Mouse (Mus musculus) forebrain, postnatal 0 days (tissue): ENCODE data around the gene Cd69. TPM values are rescaled to one million over a fixed set of nuclear protein-coding genes. Genes with fewer than 3 reads are reported as not detected.
A peak's percentile ranks its signal among the peaks of the same experiment; 100 is the strongest.

Experiments used
- ATAC-seq: fragments of 200-750 bp; cut with Nextera tagmentation; 2 replicates; pipeline ENCODE4 v1.8.0; 2017; ENCODE audit warnings: mild to moderate bottlenecking, moderate library complexity
- DNase-seq: peaks from one replicate; pipeline ENCODE4 v3.0.0-alpha.2; 2015
- H3K27ac ChIP-seq: fragments of 300-500 bp; sonication (generic); 2 replicates; pipeline ENCODE4 v1.5.1; 2014; ENCODE audit warnings: low read depth, mild to moderate bottlenecking, antibody characterized with exemption, low read length, moderate library complexity, mixed read lengths
- H3K27me3 ChIP-seq: fragments of 300-500 bp; sonication (generic); 2 replicates; pipeline ENCODE4 v1.6.1; 2014; ENCODE audit warnings: mild to moderate bottlenecking, low read length, mixed read lengths; ENCODE audit not compliant: insufficient read depth
- H3K36me3 ChIP-seq: fragments of 300-500 bp; sonication (generic); 2 replicates; pipeline ENCODE4 v1.6.1; 2014; ENCODE audit warnings: mild to moderate bottlenecking, moderate library complexity; ENCODE audit not compliant: insufficient read depth
- H3K4me1 ChIP-seq: fragments of 300-500 bp; sonication (generic); 2 replicates; pipeline ENCODE4 v1.6.1; 2014; ENCODE audit warnings: antibody characterized with exemption; ENCODE audit not compliant: insufficient read depth
- H3K4me2 ChIP-seq: fragments of 300-500 bp; sonication (generic); 2 replicates; pipeline ENCODE4 v1.6.1; 2014; ENCODE audit warnings: low read depth, mild to moderate bottlenecking, moderate library complexity
- H3K4me3 ChIP-seq: fragments of 300-500 bp; sonication (generic); 2 replicates; pipeline ENCODE4 v1.5.1; 2014; ENCODE audit warnings: low read depth, low read length, mixed read lengths
- H3K9ac ChIP-seq: fragments of 300-500 bp; sonication (generic); 2 replicates; pipeline ENCODE4 v1.6.1; 2014; ENCODE audit warnings: mild to moderate bottlenecking
- H3K9me3 ChIP-seq: fragments of 300-500 bp; sonication (generic); 2 replicates; pipeline ENCODE4 v1.6.1; 2016; ENCODE audit warnings: low read length
- CTCF ChIP-seq: sonication (generic); IDR thresholded peaks from 2 replicates; pipeline ENCODE4 v1.5.1; 2016; ENCODE audit warnings: antibody characterized with exemption, control low read depth, low read depth
- WGBS: fragments of 180-500 bp; shearing (Covaris S2); extraction: QIAGEN DNeasy Blood & Tissue Kit; methylation state at CpG from one replicate; pipeline ENCODE4 v1.1.7; 2014; 5-methylcytosine and 5-hydroxymethylcytosine counted together
- polyA plus RNA-seq: library from polyadenylated mRNA; unstranded; fragments of >200 nt; fragmentation: Nextera tagmentation; extraction: Ambion mirVana; gene quantifications from 2 replicates; pipeline ENCODE4 v1.2.1, GENCODE M21; 2015
- total RNA-seq: library from RNA; depleted of rRNA; stranded (reverse); fragments of >200 nt; gene quantifications from 2 replicates; pipeline ENCODE4 v1.2.3, GENCODE M21; 2014

Cd69 gene
- total and polyA plus RNA-seq, 2 experiments from 2014 or later: 0.13 TPM; not detected in 1

GRCm38 (mm10) chr6:129232842-129233205, 42.4 kb downstream of the Cd69 start:
- ATAC-seq (no peak), DNase-seq (no peak)

GRCm38 (mm10) chr6:129232005-129232841, 43.0 kb downstream of the Cd69 start:
- TF ChIP-seq CTCF: no peak
- 82% methylated on average over 5 of the region's 5 CpGs for WGBS
- ATAC-seq: no peak

More at GRCm38 (mm10) chr6:129232842-129233205, 42.4 kb downstream of the Cd69 start:
- WGBS: 81% methylated on average over 9 of the region's 9 CpGs
- Histone ChIP-seq H3K27ac (no peak overlapping the region), H3K4me3 (no peak overlapping the region), H3K9me3 (no peaks in the 10 kb centered on the region), H3K4me2 (no peak overlapping the region), H3K27me3 (no peaks in the 10 kb centered on the region), H3K4me1 (peaks cover 4% of the 10 kb centered on the region; the same call in 1 of the 2 replicates), H3K9ac (no peak overlapping the region), H3K36me3 (no peaks in the 10 kb centered on the region)
- TF ChIP-seq CTCF: no peak

GRCm38 (mm10) chr6:129229774-129230578, 45.3 kb downstream of the Cd69 start:
- 38% methylated on average over 3 of the region's 3 CpGs for WGBS
- no peak for TF ChIP-seq CTCF
- Histone ChIP-seq H3K27ac (0 out of 2 replicates have a peak overlapping the region, but pooled peaks have one; percentile 29), H3K4me2 (no peak overlapping the region), H3K9ac (no peak overlapping the region), H3K4me1 (0 out of 2 replicates have a peak, but pooled peaks cover 4% of the 10 kb centered on the region), H3K36me3 (no peaks in the 10 kb centered on the region), H3K4me3 (no peak overlapping the region), H3K9me3 (no peaks in the 10 kb centered on the region), H3K27me3 (no peaks in the 10 kb centered on the region)
- ATAC-seq (peak; percentile 42; the same call in 1 of the 2 replicates), DNase-seq (peak; percentile 32)

More at GRCm38 (mm10) chr6:129232005-129232841, 43.0 kb downstream of the Cd69 start:
- Histone ChIP-seq H3K27me3 (no peaks in the 10 kb centered on the region), H3K4me2 (no peak overlapping the region), H3K9me3 (no peaks in the 10 kb centered on the region), H3K36me3 (no peaks in the 10 kb centered on the region), H3K9ac (no peak overlapping the region), H3K4me1 (0 out of 2 replicates have a peak, but pooled peaks cover 4% of the 10 kb centered on the region), H3K4me3 (no peak overlapping the region), H3K27ac (no peak overlapping the region)
- DNase-seq: no peak

- Histone ChIP-seq H3K27me3 (no peaks in the 10 kb centered on the region), H3K9ac (no peak overlapping the region), H3K4me3 (no peak overlapping the region), H3K9me3 (no peaks in the 10 kb centered on the region), H3K4me2 (no peak overlapping the region), H3K4me1 (0 out of 2 replicates have a peak, but pooled peaks cover 4% of the 10 kb centered on the region), H3K27ac (no peak overlapping the region), H3K36me3 (no peaks in the 10 kb centered on the region)
- ATAC-seq (no peak), DNase-seq (no peak)
- 50% methylated on average over 3 of the region's 3 CpGs for WGBS
- TF ChIP-seq CTCF: no peak
These were observed 46.1 kb downstream of the Cd69 start for GRCm38 (mm10) chr6:129228935-129229773.

- DNase-seq (no peak), ATAC-seq (no peak)
- TF ChIP-seq CTCF: no peak
These were observed 50.2 kb downstream of the Cd69 start for GRCm38 (mm10) chr6:129225078-129225477.

GRCm38 (mm10) chr6:129224090-129224489, 51.1 kb downstream of the Cd69 start:
- ATAC-seq (no peak), DNase-seq (no peak)
- Histone ChIP-seq H3K27ac (no peak overlapping the region), H3K4me2 (no peak overlapping the region), H3K4me1 (no peaks in the 10 kb centered on the region), H3K9me3 (no peaks in the 10 kb centered on the region), H3K27me3 (no peaks in the 10 kb centered on the region), H3K4me3 (no peak overlapping the region), H3K9ac (no peak overlapping the region), H3K36me3 (no peaks in the 10 kb centered on the region)
- TF ChIP-seq CTCF: no peak
- WGBS: 67% methylated on average over 1 of the region's 1 CpGs

More at GRCm38 (mm10) chr6:129225078-129225477, 50.2 kb downstream of the Cd69 start:
- 73% methylated on average over 2 of the region's 2 CpGs for WGBS
- Histone ChIP-seq H3K4me1 (0 out of 2 replicates have a peak, but pooled peaks cover 3% of the 10 kb centered on the region), H3K27ac (no peak overlapping the region), H3K9me3 (no peaks in the 10 kb centered on the region), H3K4me2 (no peak overlapping the region), H3K4me3 (no peak overlapping the region), H3K36me3 (no peaks in the 10 kb centered on the region), H3K27me3 (no peaks in the 10 kb centered on the region), H3K9ac (no peak overlapping the region)
